Mouse (Mus musculus): ENCODE measurements around the gene Gemin4.

DNA sequence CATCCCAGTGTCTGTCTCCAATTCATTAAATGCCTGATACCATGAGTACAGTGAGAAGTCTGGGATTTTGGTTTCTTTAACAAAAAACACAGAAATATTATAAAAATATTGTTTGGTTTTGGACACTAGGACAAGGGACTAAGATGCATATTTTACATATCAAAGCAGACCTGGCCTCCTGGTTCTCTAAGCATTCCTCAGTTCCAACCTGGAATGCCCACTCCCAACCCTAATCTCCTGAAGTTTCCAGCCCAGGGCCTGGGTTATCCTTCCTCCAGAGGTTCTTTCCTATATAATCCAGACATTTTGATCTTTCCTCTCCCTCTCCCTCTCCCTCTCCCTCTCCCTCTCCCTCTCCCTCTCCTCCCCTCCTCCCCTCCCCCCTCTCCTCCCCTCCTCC, 7.6 kb upstream of the Gemin4 start:
- TF ChIP-seq CHD2 (IDR thresholded peaks at IDR 0.05; ENCODE audit: low read depth, low read length) (no peak), HCFC1 (IDR thresholded peaks at IDR 0.05; ENCODE audit: borderline replicate concordance, insufficient read depth, low read length) (no peak), ZC3H11A (IDR thresholded peaks at IDR 0.05; ENCODE audit: borderline replicate concordance, low read depth, low read length) (no peak), MAFK (IDR thresholded peaks at IDR 0.05; ENCODE audit: insufficient read depth, low read depth, low read length) (no peak), ZNF384 (IDR thresholded peaks at IDR 0.05; ENCODE audit: low read depth, low read length) (no peak)
